24 mouse cellular contexts compared by ENCODE assay signal in genomic region chr6:29329514-29329913, GRCm38 (mm10). TPM values are rescaled to one million over a fixed set of nuclear protein-coding genes. Genes with fewer than 3 reads are reported as not detected.
DNase-seq lines count a peak whose midpoint lies in the region; ATAC-seq lines count a peak whose summit lies in the region.
"Had no signal": no experiment of that assay in that cellular context is flagged by ENCODE, and none has a peak within 500 bp of the region (broad histone marks: within the 10 kb centered on the region; RNA-seq: fewer than 3 reads in every experiment).

No protein-coding gene starts in this region.

- ATAC-seq in intestine, embryonic 16.5 days: peak; percentile 74; the same call in 1 of the 2 replicates
- ATAC-seq in intestine, embryonic 15.5 days: no peak
- peak; percentile 51; the same call in 1 of the 2 replicates for ATAC-seq in megakaryocyte, adult 5-6 weeks (ENCODE audit: poor library complexity, severe bottlenecking)
- ATAC-seq in heart, embryonic 11.5 days (replicated peaks; ENCODE audit: insufficient number of reproducible peaks, low FRiP score, low TSS enrichment): no peak
- ATAC-seq: activated CD4-positive, CD25-positive, alpha-beta regulatory T cell, adult 4 months; forebrain, embryonic 16.5 days; hindbrain, postnatal 0 days; Patski had no signal

- H3K4me3 ChIP-seq in intestine, embryonic 16.5 days (ENCODE audit: low read length): no peak overlapping the region
- no peak overlapping the region for H3K4me3 ChIP-seq in intestine, embryonic 15.5 days (replicated peaks)
- H3K4me3 ChIP-seq in heart, embryonic 11.5 days (ENCODE audit: low read depth, low read length): no peak overlapping the region
- H3K4me3 ChIP-seq: embryonic facial prominence, embryonic 12.5 days; forebrain, embryonic 12.5 days; hindbrain, embryonic 13.5 days had no signal

- H3K9me3 ChIP-seq in intestine, embryonic 16.5 days (ENCODE audit: control insufficient read depth, low read length): no peaks in the 10 kb centered on the region
- no peaks in the 10 kb centered on the region for H3K9me3 ChIP-seq in intestine, embryonic 15.5 days
- H3K9me3 ChIP-seq in heart, embryonic 11.5 days (replicated peaks; ENCODE audit: control insufficient read depth, low read length): no peaks in the 10 kb centered on the region
- H3K9me3 ChIP-seq: embryonic facial prominence, embryonic 12.5 days; forebrain, embryonic 12.5 days; hindbrain, embryonic 13.5 days had no signal

- intact Hi-C loops in heart, postnatal 36 days (cut with DNase I): no loop called here

- WGBS in intestine, embryonic 16.5 days: 46% methylated on average over 4 of the region's 4 CpGs
- WGBS in intestine, embryonic 15.5 days: 53% methylated on average over 4 of the region's 4 CpGs
- WGBS in heart, embryonic 11.5 days (ENCODE audit: insufficient replicate concordance): 46% methylated on average over 4 of the region's 4 CpGs

- no peak overlapping the region for H3K27ac ChIP-seq in intestine, embryonic 16.5 days (ENCODE audit: low read length)
- H3K27ac ChIP-seq in intestine, embryonic 15.5 days: no peak overlapping the region
- no peak overlapping the region for H3K27ac ChIP-seq in heart, embryonic 11.5 days (ENCODE audit: low read depth, low read length)
- H3K27ac ChIP-seq: embryonic facial prominence, embryonic 12.5 days; forebrain, embryonic 12.5 days; hindbrain, embryonic 13.5 days; hindbrain, postnatal 0 days had no signal

- H3K4me1 ChIP-seq in intestine, embryonic 16.5 days (ENCODE audit: control insufficient read depth, insufficient read depth, low read length): no peaks in the 10 kb centered on the region
- H3K4me1 ChIP-seq in intestine, embryonic 15.5 days (replicated peaks): no peaks in the 10 kb centered on the region
- H3K4me1 ChIP-seq in heart, embryonic 11.5 days (ENCODE audit: control insufficient read depth, insufficient read depth, low read length): 0 out of 2 replicates have a peak, but pooled peaks cover 2% of the 10 kb centered on the region
- H3K4me1 ChIP-seq: embryonic facial prominence, embryonic 12.5 days; forebrain, embryonic 12.5 days; hindbrain, embryonic 13.5 days had no signal

- DNase-seq in A20 (ENCODE audit: low read depth, low spot score) (peak; percentile 52), MN1 (ENCODE audit: low spot score) (peak; percentile 40)
- no peak for DNase-seq in urinary bladder, postnatal 25 days (ENCODE audit: low spot score)
- no peak for DNase-seq in heart, postnatal 36 days
- DNase-seq: adrenal gland, postnatal 14 days; cerebellum, adult 11-12 months; cerebellum, adult 9-10 months; cerebellum, postnatal 36 days; gastrocnemius, postnatal 14 days; heart, postnatal 10 days had no signal

- H3K36me3 ChIP-seq in intestine, embryonic 16.5 days (ENCODE audit: control insufficient read depth, insufficient read depth, low read length): no peaks in the 10 kb centered on the region
- H3K36me3 ChIP-seq in intestine, embryonic 15.5 days: no peaks in the 10 kb centered on the region
- no peaks in the 10 kb centered on the region for H3K36me3 ChIP-seq in heart, embryonic 11.5 days (ENCODE audit: control insufficient read depth, insufficient read depth, low read length)
- H3K36me3 ChIP-seq: embryonic facial prominence, embryonic 12.5 days; forebrain, embryonic 12.5 days; hindbrain, embryonic 13.5 days had no signal

- H3K9ac ChIP-seq in intestine, embryonic 16.5 days (ENCODE audit: low read depth, low read length): no peak overlapping the region
- H3K9ac ChIP-seq in intestine, embryonic 15.5 days: no peak overlapping the region
- no peak overlapping the region for H3K9ac ChIP-seq in heart, embryonic 11.5 days (ENCODE audit: low read depth, low read length)
- H3K9ac ChIP-seq: embryonic facial prominence, embryonic 12.5 days; forebrain, embryonic 12.5 days; hindbrain, embryonic 13.5 days had no signal

- no peaks in the 10 kb centered on the region for H3K27me3 ChIP-seq in intestine, embryonic 16.5 days (replicated peaks; ENCODE audit: control insufficient read depth, insufficient read depth, low read length)
- no peaks in the 10 kb centered on the region for H3K27me3 ChIP-seq in intestine, embryonic 15.5 days (replicated peaks)
- no peaks in the 10 kb centered on the region for H3K27me3 ChIP-seq in heart, embryonic 11.5 days (ENCODE audit: control insufficient read depth, insufficient read depth, low read length)
- H3K27me3 ChIP-seq: embryonic facial prominence, embryonic 12.5 days; forebrain, embryonic 12.5 days; hindbrain, embryonic 13.5 days had no signal

- no peak overlapping the region for H3K4me2 ChIP-seq in intestine, embryonic 16.5 days (ENCODE audit: low read depth, low read length)
- H3K4me2 ChIP-seq in intestine, embryonic 15.5 days (replicated peaks): no peak overlapping the region
- no peak overlapping the region for H3K4me2 ChIP-seq in heart, embryonic 11.5 days
- H3K4me2 ChIP-seq: embryonic facial prominence, embryonic 12.5 days; forebrain, embryonic 12.5 days; hindbrain, embryonic 13.5 days had no signal

RNA-seq across cellular contexts. Expression of gene Fam71f1, which starts 10.6 kb away (rescaled TPM):
- not detected in 2 replicates for polyA plus RNA-seq in intestine, embryonic 16.5 days (2015; fragmentation: Nextera tagmentation; extraction: Ambion mirVana)
- not detected in 2 replicates for polyA plus RNA-seq in intestine, embryonic 15.5 days (2015; fragmentation: Nextera tagmentation; extraction: Ambion mirVana)
- not detected in 2 replicates for total RNA-seq in megakaryocyte, adult 5-6 weeks (2015)
- total RNA-seq in megakaryocyte, adult 5-6 weeks (2017): not detected in 2 replicates
- polyA plus RNA-seq in heart, embryonic 11.5 days (2014; fragmentation: Nextera tagmentation; extraction: Ambion mirVana): 0.10 and 0.21 TPM in 2 replicates
- not detected for total RNA-seq in heart, postnatal 36 days (2021)
- total RNA-seq: adrenal gland, adult 18-20 months; adrenal gland, postnatal 14 days; gastrocnemius, postnatal 14 days; heart, postnatal 10 days; hematopoietic stem cell, adult 5-6 weeks; hindbrain, postnatal 0 days had no signal
- polyA plus RNA-seq: activated CD4-positive, CD25-positive, alpha-beta regulatory T cell, adult 4 months; forebrain, embryonic 12.5 days; forebrain, embryonic 16.5 days; frontal cortex, adult 2 months; hindbrain, embryonic 13.5 days; hindbrain, postnatal 0 days had no signal

RNA-seq across cellular contexts. Expression of gene Calu, which starts 18.4 kb away (rescaled TPM):
- 276 and 282 TPM in 2 replicates for polyA plus RNA-seq in intestine, embryonic 16.5 days (2015; fragmentation: Nextera tagmentation; extraction: Ambion mirVana)
- 289 and 306 TPM in 2 replicates for polyA plus RNA-seq in intestine, embryonic 15.5 days (2015; fragmentation: Nextera tagmentation; extraction: Ambion mirVana)
- total RNA-seq in megakaryocyte, adult 5-6 weeks (2015): 53.9 and 57.4 TPM in 2 replicates
- 123 and 142 TPM in 2 replicates for total RNA-seq in megakaryocyte, adult 5-6 weeks (2017)
- 443 and 519 TPM in 2 replicates for polyA plus RNA-seq in heart, embryonic 11.5 days (2014; fragmentation: Nextera tagmentation; extraction: Ambion mirVana)
- 100 to 1,000 TPM; 240 to 254 TPM for total RNA-seq in heart, postnatal 36 days (2021)

RNA-seq across cellular contexts. Expression of gene Fam71f2, which starts 50.1 kb away (rescaled TPM):
- 0.13 and 0.29 TPM in 2 replicates for polyA plus RNA-seq in intestine, embryonic 16.5 days (2015; fragmentation: Nextera tagmentation; extraction: Ambion mirVana)
- polyA plus RNA-seq in intestine, embryonic 15.5 days (2015; fragmentation: Nextera tagmentation; extraction: Ambion mirVana): 0.24 and 0.39 TPM in 2 replicates
- not detected in 2 replicates for total RNA-seq in megakaryocyte, adult 5-6 weeks (2015)
- not detected in 2 replicates for total RNA-seq in megakaryocyte, adult 5-6 weeks (2017)
- 0.53 TPM in 1 of 2 replicates, not detected in the other for polyA plus RNA-seq in heart, embryonic 11.5 days (2014; fragmentation: Nextera tagmentation; extraction: Ambion mirVana)
- total RNA-seq in heart, postnatal 36 days (2021): under 1 TPM in 1 of 2 experiments, not detected in 1; 0.27 TPM
- total RNA-seq: adrenal gland, adult 18-20 months; adrenal gland, postnatal 14 days; heart, postnatal 10 days; hematopoietic stem cell, adult 5-6 weeks had no signal

RNA-seq across cellular contexts. Expression of gene Hilpda, which starts 57.2 kb away (rescaled TPM):
- polyA plus RNA-seq in intestine, embryonic 16.5 days (2015; fragmentation: Nextera tagmentation; extraction: Ambion mirVana): 27.0 and 27.8 TPM in 2 replicates
- 32.4 and 34.6 TPM in 2 replicates for polyA plus RNA-seq in intestine, embryonic 15.5 days (2015; fragmentation: Nextera tagmentation; extraction: Ambion mirVana)
- 2.2 and 7.1 TPM in 2 replicates for total RNA-seq in megakaryocyte, adult 5-6 weeks (2015)
- total RNA-seq in megakaryocyte, adult 5-6 weeks (2017): 1.9 and 3.1 TPM in 2 replicates
- 23.4 and 27.4 TPM in 2 replicates for polyA plus RNA-seq in heart, embryonic 11.5 days (2014; fragmentation: Nextera tagmentation; extraction: Ambion mirVana)
- total RNA-seq in heart, postnatal 36 days (2021): 1 to 10 TPM; 4.4 to 5.7 TPM

RNA-seq across cellular contexts. Expression of gene Opn1sw, which starts 58.8 kb away (rescaled TPM):
- polyA plus RNA-seq in intestine, embryonic 16.5 days (2015; fragmentation: Nextera tagmentation; extraction: Ambion mirVana): 0.27 and 0.40 TPM in 2 replicates
- 0.29 and 0.53 TPM in 2 replicates for polyA plus RNA-seq in intestine, embryonic 15.5 days (2015; fragmentation: Nextera tagmentation; extraction: Ambion mirVana)
- not detected in 2 replicates for total RNA-seq in megakaryocyte, adult 5-6 weeks (2015)
- not detected in 2 replicates for total RNA-seq in megakaryocyte, adult 5-6 weeks (2017)
- polyA plus RNA-seq in heart, embryonic 11.5 days (2014; fragmentation: Nextera tagmentation; extraction: Ambion mirVana): 0.27 and 0.30 TPM in 2 replicates
- total RNA-seq in heart, postnatal 36 days (2021): under 1 TPM in 1 of 2 experiments, not detected in 1; 0.11 TPM
- total RNA-seq: adrenal gland, adult 18-20 months; adrenal gland, postnatal 14 days; heart, postnatal 10 days; hematopoietic stem cell, adult 5-6 weeks had no signal

Comparison
In these comparisons a context has a peak if more than half of its experiments do, and no peak if none do; other contexts are left out.
1. ATAC-seq: peak in intestine, embryonic 16.5 days (single experiment) and megakaryocyte, adult 5-6 weeks (single experiment); none in intestine, embryonic 15.5 days (single experiment) and heart, embryonic 11.5 days (single experiment).
2. DNase-seq: peak in A20 (single experiment) and MN1 (single experiment); none in urinary bladder, postnatal 25 days (single experiment) and heart, postnatal 36 days (0 of 2).